Mouse (Mus musculus) ovary, postnatal 14 days (tissue): ENCODE measurements around the gene Gpc6.

Experiments used
- DNase-seq: peaks from one replicate; pipeline ENCODE4 v3.0.0; 2022; ENCODE audit warnings: low spot score

Gene Gpc6

DNA sequence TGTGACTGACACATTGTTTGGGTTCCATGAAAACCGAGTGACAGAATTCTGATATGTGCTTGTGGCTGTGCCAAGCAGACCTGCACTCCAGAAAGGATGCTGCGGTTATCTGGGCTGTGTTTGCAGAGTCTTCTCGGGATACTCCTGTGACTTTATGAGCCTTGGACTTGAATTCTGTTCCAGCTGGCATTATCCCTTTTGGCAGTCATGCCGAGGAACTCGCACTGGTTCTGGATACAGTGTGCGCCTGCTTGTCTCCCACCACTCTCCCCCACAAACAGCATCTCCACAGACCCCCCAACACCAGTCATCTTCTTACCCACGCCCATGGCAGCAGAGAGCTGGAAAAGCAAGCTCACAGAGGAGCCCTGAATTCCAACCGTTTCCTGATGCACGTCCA, 1084.4 kb downstream of the Gpc6 start:
- DNase-seq, result peak; percentile 5

DNA sequence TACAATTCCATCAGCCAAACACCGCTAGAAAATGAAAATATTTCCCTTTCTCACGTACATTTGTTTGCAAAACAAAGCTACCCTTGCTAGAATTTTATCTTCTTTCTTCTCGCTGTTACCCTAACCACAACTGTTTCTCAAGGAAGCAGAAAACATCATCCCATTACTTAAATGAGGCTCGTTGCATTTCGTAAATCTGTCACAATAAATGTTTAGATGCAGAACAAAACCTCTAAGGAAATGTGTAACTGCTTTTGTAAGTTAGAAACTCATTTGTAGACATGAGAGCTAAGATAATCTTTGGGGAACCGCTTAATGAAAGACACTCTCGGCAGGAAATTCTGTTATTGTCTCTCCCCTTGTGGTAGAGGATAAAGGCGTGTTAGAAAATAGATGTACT, 1088.1 kb downstream of the Gpc6 start:
- DNase-seq, result no peak

DNA sequence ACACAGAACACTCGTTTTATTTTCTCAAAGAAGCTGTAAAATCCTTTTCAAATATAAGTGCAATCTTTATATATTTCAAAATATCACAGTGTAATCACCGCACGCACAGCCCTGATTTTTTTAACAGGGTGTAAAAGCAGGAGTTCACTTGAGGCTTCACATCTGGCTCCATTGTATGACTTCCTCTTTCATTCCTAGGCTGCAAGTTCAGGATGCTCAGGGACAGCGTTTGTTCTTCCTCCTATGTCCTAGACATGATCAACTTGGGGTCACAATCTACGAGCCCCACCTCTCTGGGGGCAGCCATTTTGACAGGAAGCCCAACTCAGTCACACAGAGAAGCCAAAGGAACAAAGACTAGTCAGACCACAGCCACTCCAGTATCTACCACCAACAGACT, 1094.2 kb downstream of the Gpc6 start:
- no peak for DNase-seq

DNA sequence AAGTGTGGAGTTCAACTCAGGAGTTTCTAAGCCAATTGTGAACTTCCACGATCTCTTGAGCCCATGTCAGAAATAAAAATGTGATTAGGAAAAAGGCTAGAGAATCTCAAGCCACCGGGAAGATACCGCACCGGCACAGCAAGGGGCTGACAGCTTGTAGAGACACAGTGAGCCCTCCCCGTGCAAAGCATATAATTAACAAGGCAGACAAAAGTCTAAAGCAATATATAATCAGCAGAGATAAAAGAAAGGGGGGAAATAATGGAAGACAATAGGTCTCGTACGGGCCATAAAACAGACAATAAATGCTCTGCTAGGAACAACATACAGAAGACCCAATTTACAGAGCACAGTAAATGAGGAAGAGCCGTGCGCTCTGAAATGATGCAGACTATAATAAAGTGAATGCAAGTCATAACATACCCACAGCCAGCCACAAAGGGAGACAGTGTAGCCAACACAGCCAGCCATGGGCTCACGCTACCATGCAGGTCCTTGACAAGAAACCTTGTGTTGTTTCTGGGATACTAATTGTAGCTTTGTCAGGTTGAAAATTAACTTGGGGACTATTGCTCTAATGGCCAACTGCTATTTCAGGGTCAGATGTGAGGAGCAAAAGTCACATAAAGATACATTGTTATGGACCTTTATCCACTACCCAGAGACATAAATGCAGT, 1096.9 kb downstream of the Gpc6 start:
- no peak for DNase-seq
